Mouse (Mus musculus) myocyte (in vitro differentiated cells): ENCODE measurements around the gene Pygo2. TPM values are rescaled to one million over a fixed set of nuclear protein-coding genes. Genes with fewer than 3 reads are reported as not detected.

Experiments
- H3K27me3 ChIP-seq: one replicate; pipeline ENCODE4 v1.6.1; 2011; ENCODE audit not compliant: control insufficient read depth, insufficient read depth, insufficient read length
- H3K36me3 ChIP-seq: one replicate; pipeline ENCODE4 v1.6.1; 2011; ENCODE audit not compliant: control insufficient read depth, insufficient read depth
- H3K4me2 ChIP-seq: one replicate; pipeline ENCODE4 v1.6.1; 2011; ENCODE audit warnings: low read depth, control low read depth
- H3K4me3 ChIP-seq: one replicate; pipeline ENCODE4 v1.5.1; 2011; ENCODE audit warnings: mild to moderate bottlenecking, control low read depth, moderate library complexity
- H3K79me2 ChIP-seq: one replicate; pipeline ENCODE4 v1.6.1; 2011; ENCODE audit not compliant: control insufficient read depth, insufficient read depth
- H3ac ChIP-seq: one replicate; pipeline ENCODE4 v1.6.1; 2011; ENCODE audit not compliant: control insufficient read depth, insufficient read length
- CEBPB ChIP-seq: IDR thresholded peaks from 2 replicates; pipeline ENCODE4 v1.6.1; 2011; ENCODE audit warnings: mild to moderate bottlenecking, moderate library complexity; ENCODE audit not compliant: poor library complexity, insufficient read depth, severe bottlenecking
- E2F4 ChIP-seq: IDR thresholded peaks from one replicate; pipeline ENCODE4 v1.6.1; 2011; ENCODE audit warnings: mild to moderate bottlenecking, control low read depth, moderate library complexity; ENCODE audit not compliant: insufficient read depth
- MAX ChIP-seq: IDR thresholded peaks from one replicate; pipeline ENCODE4 v1.6.1; 2011; ENCODE audit warnings: low read depth, mild to moderate bottlenecking, control low read depth
- MYOD1 ChIP-seq, 3 experiments: IDR thresholded peaks; one replicate each; pipeline ENCODE4 v1.6.1; 2011; ENCODE audit warnings: control low read depth in 2 of 3, low read depth in 2 of 3, mild to moderate bottlenecking in 2 of 3, moderate library complexity in 1 of 3; ENCODE audit not compliant: insufficient read length in 2 of 3, control insufficient read depth in 1 of 3
- MYOG ChIP-seq, 3 experiments: IDR thresholded peaks; one replicate each; pipeline ENCODE4 v1.6.1; 2011; ENCODE audit warnings: control low read depth in 2 of 3, low read depth in 2 of 3, mild to moderate bottlenecking in 2 of 3; ENCODE audit not compliant: insufficient read length in 2 of 3, control insufficient read depth in 1 of 3, insufficient read depth in 1 of 3
- POLR2A ChIP-seq: IDR thresholded peaks from one replicate; pipeline ENCODE4 v1.6.1; 2011; ENCODE audit warnings: low read depth, mild to moderate bottlenecking, control low read depth, moderate library complexity; ENCODE audit not compliant: insufficient read length
- POLR2AphosphoS2 ChIP-seq: IDR thresholded peaks from one replicate; pipeline ENCODE4 v1.6.1; 2011; ENCODE audit warnings: low read depth, control low read depth; ENCODE audit not compliant: insufficient read length
- REST ChIP-seq: IDR thresholded peaks from one replicate; pipeline ENCODE4 v1.6.1; 2011; ENCODE audit warnings: mild to moderate bottlenecking, control low read depth, moderate library complexity; ENCODE audit not compliant: insufficient read depth, insufficient read length
- SRF ChIP-seq: IDR thresholded peaks from one replicate; pipeline ENCODE4 v1.6.1; 2011; ENCODE audit warnings: low read depth; ENCODE audit not compliant: control insufficient read depth, insufficient read length
- TCF12 ChIP-seq: IDR thresholded peaks from one replicate; pipeline ENCODE4 v1.6.1; 2011; ENCODE audit warnings: mild to moderate bottlenecking, control low read depth; ENCODE audit not compliant: poor library complexity, insufficient read depth, severe bottlenecking
- TCF3 ChIP-seq: IDR thresholded peaks from one replicate; pipeline ENCODE4 v1.6.1; 2011; ENCODE audit warnings: low read depth, control low read depth; ENCODE audit not compliant: insufficient read length
- USF1 ChIP-seq: IDR thresholded peaks from one replicate; pipeline ENCODE4 v1.6.1; 2011; ENCODE audit warnings: low read depth, mild to moderate bottlenecking, control low read depth, moderate library complexity
- polyA plus RNA-seq: library from polyadenylated mRNA; unstranded; fragments of >200 nt; fragmentation: generic; extraction: Trizol; gene quantifications from one replicate; pipeline ENCODE4 v1.2.1, GENCODE M21; 2012; ENCODE audit warnings: missing spikeins

Pygo2 gene
- polyA plus RNA-seq, 1 experiment, result 58.5 TPM

GRCm38 (mm10) chr3:89440691-89441090 lies 10.7 kb downstream of the Pygo2 start:
- H3K4me3 ChIP-seq, result no peak overlapping the region
- H3K27me3 ChIP-seq, result no peaks in the 10 kb centered on the region
- peak overlapping the region; percentile 74 for H3K4me2 ChIP-seq
- peaks cover 15% of the 10 kb centered on the region for H3K79me2 ChIP-seq
- H3ac ChIP-seq, result no peak overlapping the region
- TF ChIP-seq MYOD1 (IDR thresholded peaks at IDR 0.05; ENCODE audit: control insufficient read depth in 1 of 3, insufficient read length in 2 of 3, low read depth in 2 of 3), result peak in 1 of 3 experiments; percentile 29
- TF ChIP-seq POLR2AphosphoS2, result peak; percentile 48
- no peak for TF ChIP-seq TCF12
- peaks cover 8% of the 10 kb centered on the region for H3K36me3 ChIP-seq

- Histone ChIP-seq H3K4me3 (no peak overlapping the region), H3K36me3 (peaks cover 12% of the 10 kb centered on the region), H3K4me2 (no peak overlapping the region), H3K27me3 (no peaks in the 10 kb centered on the region), H3K79me2 (no peaks in the 10 kb centered on the region), H3ac (no peak overlapping the region)
- peak; percentile 64 for TF ChIP-seq POLR2AphosphoS2
- TF ChIP-seq TCF12, result no peak
- peak; percentile 10 for TF ChIP-seq POLR2A
These were observed 18.9 kb downstream of the Pygo2 start for GRCm38 (mm10) chr3:89448720-89449537.

- no peaks in the 10 kb centered on the region for H3K79me2 ChIP-seq
- H3ac ChIP-seq, result no peak overlapping the region
- H3K4me2 ChIP-seq, result no peak overlapping the region
These were observed 19.5 kb downstream of the Pygo2 start for GRCm38 (mm10) chr3:89449541-89449940.

GRCm38 (mm10) chr3:89451916-89452315 lies 21.9 kb downstream of the Pygo2 start:
- no peaks in the 10 kb centered on the region for H3K27me3 ChIP-seq
- no peaks in the 10 kb centered on the region for H3K36me3 ChIP-seq
- H3K4me3 ChIP-seq, result no peak overlapping the region
- H3ac ChIP-seq, result no peak overlapping the region
- no peaks in the 10 kb centered on the region for H3K79me2 ChIP-seq
- no peak for TF ChIP-seq REST
- no peak for TF ChIP-seq SRF
- no peak for TF ChIP-seq MAX
- no peak for TF ChIP-seq USF1
- TF ChIP-seq POLR2A, result no peak
- TF ChIP-seq MYOG (IDR thresholded peaks at IDR 0.05; ENCODE audit: control insufficient read depth in 1 of 3, insufficient read depth in 1 of 3, insufficient read length in 2 of 3, low read depth in 2 of 3), result no peak
- no peak for TF ChIP-seq TCF3
- TF ChIP-seq POLR2AphosphoS2, result no peak
- no peak for TF ChIP-seq E2F4
- no peak overlapping the region for H3K4me2 ChIP-seq

More at GRCm38 (mm10) chr3:89449541-89449940, 19.5 kb downstream of the Pygo2 start:
- TF ChIP-seq POLR2AphosphoS2 (no peak), USF1 (no peak), TCF3 (no peak), TCF12 (no peak), MYOG (IDR thresholded peaks at IDR 0.05; ENCODE audit: control insufficient read depth in 1 of 3, insufficient read depth in 1 of 3, insufficient read length in 2 of 3, low read depth in 2 of 3) (no peak), SRF (no peak), REST (no peak), POLR2A (no peak), CEBPB (no peak), MAX (no peak), E2F4 (no peak), MYOD1 (IDR thresholded peaks at IDR 0.05; ENCODE audit: control insufficient read depth in 1 of 3, insufficient read length in 2 of 3, low read depth in 2 of 3) (no peak)
- Histone ChIP-seq H3K27me3 (no peaks in the 10 kb centered on the region), H3K36me3 (peaks cover 12% of the 10 kb centered on the region), H3K4me3 (no peak overlapping the region)

GRCm38 (mm10) chr3:89454401-89455177 lies 24.6 kb downstream of the Pygo2 start, which contains the start of gene Pmvk:
Gene Pmvk (plus strand): TSS chr3:89454541.
- Histone ChIP-seq H3K36me3 (no peaks in the 10 kb centered on the region), H3K79me2 (peaks cover 2% of the 10 kb centered on the region), H3K27me3 (no peaks in the 10 kb centered on the region), H3K4me3 (no peak within 1 kb of the TSS), H3K4me2 (no peak within 1 kb of the TSS), H3ac (no peak within 1 kb of the TSS)
- TF ChIP-seq POLR2A (no peak), TCF12 (no peak), MYOD1 (IDR thresholded peaks at IDR 0.05; ENCODE audit: control insufficient read depth in 1 of 3, insufficient read length in 2 of 3, low read depth in 2 of 3) (no peak), MAX (no peak), E2F4 (no peak), POLR2AphosphoS2 (no peak), REST (no peak), MYOG (IDR thresholded peaks at IDR 0.05; ENCODE audit: control insufficient read depth in 1 of 3, insufficient read depth in 1 of 3, insufficient read length in 2 of 3, low read depth in 2 of 3) (no peak), CEBPB (no peak), USF1 (no peak), TCF3 (no peak), SRF (no peak)
